Mouse (Mus musculus) mouse embryonic stem cell (cell line): ENCODE results near the gene Fam208a.

Source experiments
- in situ Hi-C, 2 experiments: fragments of 300-500 bp; cut with MboI; formaldehyde crosslinking; loops; 1 replicate in 1 of 2; 3 replicates in 1 of 2; pipeline ENCODE4 v1.14.3; 2019 to 2020; ENCODE audit warnings: low sequenced_read_pairs in 2 of 2, low pct_unique_long_range_greater_than_20kb in 1 of 2, mixed read lengths in 1 of 2; ENCODE audit not compliant: unreplicated experiment in 1 of 2

Fam208a gene

DNA sequence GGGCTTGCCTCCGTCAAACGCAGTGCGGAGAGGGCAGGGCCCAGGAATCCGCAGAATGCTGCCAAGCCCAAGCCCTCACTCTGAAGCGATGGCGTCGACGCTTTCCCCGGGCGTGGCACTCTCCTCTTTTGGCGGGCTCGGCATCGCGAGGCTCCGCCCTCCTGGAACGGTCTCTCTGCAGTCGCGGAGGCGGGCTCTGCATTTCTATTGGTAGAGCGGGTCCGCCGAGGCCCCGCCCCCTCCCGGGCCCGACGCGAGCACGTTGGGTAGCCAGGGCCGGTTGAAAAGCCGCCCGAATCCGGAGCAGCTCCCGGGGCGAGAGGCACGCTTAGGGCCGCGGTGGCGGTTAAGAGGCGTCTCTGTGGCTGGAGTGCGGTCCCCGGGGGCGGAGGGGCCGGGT is at the start of gene Fam208a:
Fam208a (plus strand) TSS at position 262 of the 400 bp plus-strand sequence.
- in situ Hi-C loops, result no loop called here

- in situ Hi-C loops, result no loop called here
These were observed 49.2 kb upstream of the Fam208a start for GRCm38 (mm10) chr14:27379404-27379803.

GRCm38 (mm10) chr14:27381459-27381858 is 47.2 kb upstream of the Fam208a start:
- in situ Hi-C loops, result no loop called here

- in situ Hi-C loops, result no loop called here
These were observed 45.3 kb upstream of the Fam208a start for GRCm38 (mm10) chr14:27383321-27383830.

DNA sequence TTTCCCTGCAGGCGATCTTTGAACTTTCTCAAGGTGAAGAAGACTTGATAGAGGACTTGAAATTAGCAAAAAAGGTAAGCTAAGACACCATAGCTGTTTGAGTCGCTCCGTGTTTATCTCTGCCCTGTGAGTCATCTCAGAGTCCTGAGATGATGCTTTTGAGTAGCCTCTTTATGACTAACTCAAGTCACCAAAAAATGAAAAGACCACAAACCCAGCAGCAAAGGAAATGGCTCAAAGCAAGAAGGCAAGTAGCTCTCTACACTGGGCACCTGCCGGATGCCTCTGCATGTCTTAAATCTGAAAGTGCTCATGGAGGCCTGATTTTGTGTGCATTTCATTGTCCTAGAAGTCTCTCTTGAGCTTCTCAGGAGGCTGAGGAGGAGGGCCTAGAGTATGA is 44.5 kb upstream of the Fam208a start:
- in situ Hi-C loops, result no loop called here

GRCm38 (mm10) chr14:27388616-27389015 is 40.0 kb upstream of the Fam208a start:
- in situ Hi-C loops, result no loop called here

- in situ Hi-C loops, result loop anchor here in 1 of 2 experiments (5.0 kb wide), 1 partner anchor 52 kb away; no protein-coding TSS in a partner anchor
These were observed 38.9 kb upstream of the Fam208a start for GRCm38 (mm10) chr14:27389722-27390121.

DNA sequence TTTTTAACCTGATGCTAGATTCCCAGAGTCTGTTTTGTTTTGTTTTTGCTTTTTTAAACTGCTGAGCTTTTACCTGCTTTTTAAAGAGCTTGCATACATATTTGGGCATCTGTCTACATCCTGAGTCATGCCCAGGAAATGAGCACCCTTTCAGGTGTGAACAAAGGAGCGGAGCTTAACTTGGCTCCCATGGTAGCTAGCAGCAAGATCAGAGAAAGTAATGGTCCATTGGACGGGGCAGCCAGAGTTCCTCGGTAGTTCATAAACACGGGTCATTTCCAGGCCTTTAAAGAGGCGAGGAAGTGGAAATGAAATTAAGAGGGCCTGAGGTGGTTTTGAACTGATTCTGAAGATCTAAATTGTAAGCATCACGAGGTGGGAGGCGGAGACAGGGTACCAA is 38.0 kb upstream of the Fam208a start:
- in situ Hi-C loops, result loop anchor here in 1 of 2 experiments (5.0 kb wide), 1 partner anchor 53 kb away; no protein-coding TSS in a partner anchor

DNA sequence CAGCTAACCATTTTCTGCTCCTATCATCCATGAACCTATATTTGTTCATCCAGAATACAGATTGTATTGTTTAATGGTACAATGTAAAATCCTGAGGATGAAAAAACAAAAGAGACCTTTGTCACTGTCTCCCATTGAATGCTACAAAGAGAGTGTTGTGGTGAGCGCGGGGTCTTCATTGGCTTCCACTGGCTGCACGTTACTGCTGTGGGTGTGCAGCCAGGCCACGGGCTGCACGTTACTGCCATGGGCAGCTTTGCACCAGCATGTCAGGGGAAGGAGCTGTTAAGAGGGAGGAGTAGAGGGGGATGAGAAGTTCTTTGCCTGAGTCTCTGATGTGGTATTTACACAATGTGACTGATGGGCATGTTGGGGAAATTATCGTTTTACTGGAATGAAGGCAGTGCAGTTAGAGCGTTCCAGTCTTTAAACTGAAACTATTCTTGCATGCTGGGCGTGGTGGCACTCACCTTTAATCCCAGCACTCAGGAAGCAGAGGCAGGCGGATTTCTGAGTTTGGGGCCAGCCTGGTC is 36.8 kb upstream of the Fam208a start:
- in situ Hi-C loops, result loop anchor here in 1 of 2 experiments (5.0 kb wide), 1 partner anchor 55 kb away; no protein-coding TSS in a partner anchor

DNA sequence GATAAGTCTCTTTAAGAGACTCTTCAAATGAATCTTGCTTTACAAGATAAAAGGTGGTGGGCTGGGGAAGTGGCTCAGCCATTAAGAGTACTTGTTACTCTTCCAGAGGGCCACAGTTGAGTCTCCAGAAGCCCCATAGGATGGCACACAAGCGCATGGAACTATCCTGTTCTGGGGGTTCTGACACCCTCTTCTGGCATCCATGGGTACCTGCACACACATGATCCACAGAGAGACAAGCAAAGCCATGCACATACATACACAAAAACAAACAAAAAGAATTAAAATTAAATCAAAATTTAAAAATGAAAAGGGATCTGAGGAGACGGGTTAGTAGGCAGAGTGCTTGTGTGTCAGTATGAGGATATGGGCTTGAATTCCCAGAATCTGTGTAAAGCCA is 36.0 kb upstream of the Fam208a start:
- in situ Hi-C loops, result loop anchor here in 1 of 2 experiments (5.0 kb wide), 1 partner anchor 55 kb away; no protein-coding TSS in a partner anchor

GRCm38 (mm10) chr14:27393806-27394205 is 34.8 kb upstream of the Fam208a start:
- in situ Hi-C loops, result loop anchor here in 1 of 2 experiments (5.0 kb wide), 1 partner anchor 57 kb away; no protein-coding TSS in a partner anchor

GRCm38 (mm10) chr14:27396424-27396823 is 32.2 kb upstream of the Fam208a start:
- in situ Hi-C loops, result no loop called here

DNA sequence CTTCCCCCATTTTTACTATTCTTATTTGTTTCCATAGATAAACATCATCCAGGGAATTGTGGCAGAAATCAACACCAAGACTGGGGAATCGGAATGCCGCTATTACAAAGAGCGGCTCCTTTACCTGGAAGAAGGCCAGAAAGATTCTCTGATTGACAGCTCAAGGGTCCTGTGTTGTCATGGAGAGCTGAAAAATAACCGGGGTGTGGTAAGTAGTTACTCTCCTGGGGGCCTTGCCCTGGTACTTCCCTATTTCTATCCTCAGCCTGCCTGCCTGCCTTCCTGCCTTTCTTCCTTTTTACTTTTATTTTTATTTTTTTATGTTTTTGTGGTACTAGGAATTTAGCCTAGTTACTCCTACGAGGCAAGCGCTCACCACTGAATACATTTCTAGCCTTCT is 31.1 kb upstream of the Fam208a start:
- in situ Hi-C loops, result no loop called here

DNA sequence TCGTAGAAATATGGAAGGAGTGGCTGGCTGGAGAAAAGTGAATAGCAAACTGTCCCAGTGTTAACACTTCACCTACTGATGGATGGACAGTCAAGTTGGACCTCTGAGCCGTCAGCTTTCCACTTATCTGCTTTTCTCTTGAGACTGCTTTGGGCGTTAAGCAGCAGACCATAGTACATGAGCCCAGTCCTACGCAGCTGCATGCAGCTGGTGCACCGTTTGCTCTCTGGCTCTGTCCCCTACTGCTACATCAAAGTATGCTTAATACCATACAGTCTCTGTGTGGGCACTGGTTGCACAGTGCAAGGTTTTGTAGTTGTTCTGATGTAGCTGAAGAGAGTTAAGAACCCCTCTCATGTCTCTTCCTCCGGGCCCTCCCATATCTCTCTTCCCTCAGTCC is 28.1 kb upstream of the Fam208a start:
- in situ Hi-C loops, result loop anchor here (5.0 to 10.0 kb wide), 2 partner anchors 48 to 206 kb away; no protein-coding TSS in a partner anchor

DNA sequence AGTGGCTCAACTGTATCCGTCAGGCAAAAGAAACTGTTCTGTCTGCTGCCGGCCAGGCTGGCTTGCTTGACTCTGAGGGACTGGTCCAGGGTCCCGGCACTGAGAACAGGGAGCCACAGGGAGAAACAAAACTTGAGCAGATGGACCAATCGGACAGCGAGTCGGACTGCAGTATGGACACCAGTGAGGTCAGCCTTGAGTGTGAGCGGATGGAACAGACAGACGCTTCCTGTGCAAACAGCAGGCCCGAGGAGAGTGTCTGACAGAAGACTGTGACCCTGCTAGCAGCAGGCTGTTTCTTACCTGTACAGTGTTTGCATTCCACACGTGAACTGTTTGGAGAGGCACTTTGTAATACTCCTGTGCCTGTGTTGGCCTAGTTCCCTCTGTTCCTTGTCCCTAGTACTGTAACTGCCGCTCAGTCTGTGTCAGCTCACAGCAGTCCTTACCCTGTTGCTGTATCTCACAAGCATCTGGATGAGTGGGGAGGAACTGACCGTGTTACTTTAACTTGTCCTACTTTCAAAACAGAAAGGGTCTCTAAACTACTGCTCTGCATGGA is 26.8 kb upstream of the Fam208a start:
- in situ Hi-C loops, result loop anchor here (5.0 to 10.0 kb wide), 2 partner anchors 49 to 207 kb away; no protein-coding TSS in a partner anchor

- in situ Hi-C loops, result loop anchor here (5.0 to 10.0 kb wide), 2 partner anchors 50 to 208 kb away; no protein-coding TSS in a partner anchor
These were observed 26.0 kb upstream of the Fam208a start for GRCm38 (mm10) chr14:27402332-27403250.

DNA sequence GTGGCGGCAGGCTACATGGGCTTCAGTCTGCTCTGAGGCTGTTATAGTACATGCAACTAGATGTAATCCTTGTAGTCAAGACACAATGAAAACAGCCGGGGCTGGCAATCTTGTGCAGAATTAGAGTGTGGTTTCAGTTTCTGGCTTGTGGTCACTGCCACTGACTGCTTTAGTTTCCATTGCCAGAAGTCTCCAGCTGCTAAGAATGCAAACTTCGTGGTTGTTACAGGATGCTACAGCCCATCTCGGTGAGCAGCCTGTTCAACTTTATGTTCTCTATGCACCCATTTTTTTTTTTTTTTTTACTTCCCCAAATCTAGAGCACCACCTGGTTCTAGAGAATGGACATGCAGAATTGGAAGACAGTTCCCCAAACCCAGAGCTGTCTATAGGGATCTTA is 23.2 kb upstream of the Fam208a start:
- in situ Hi-C loops, result loop anchor here (5.0 to 10.0 kb wide), 2 partner anchors 208 to 211 kb away; no protein-coding TSS in a partner anchor

DNA sequence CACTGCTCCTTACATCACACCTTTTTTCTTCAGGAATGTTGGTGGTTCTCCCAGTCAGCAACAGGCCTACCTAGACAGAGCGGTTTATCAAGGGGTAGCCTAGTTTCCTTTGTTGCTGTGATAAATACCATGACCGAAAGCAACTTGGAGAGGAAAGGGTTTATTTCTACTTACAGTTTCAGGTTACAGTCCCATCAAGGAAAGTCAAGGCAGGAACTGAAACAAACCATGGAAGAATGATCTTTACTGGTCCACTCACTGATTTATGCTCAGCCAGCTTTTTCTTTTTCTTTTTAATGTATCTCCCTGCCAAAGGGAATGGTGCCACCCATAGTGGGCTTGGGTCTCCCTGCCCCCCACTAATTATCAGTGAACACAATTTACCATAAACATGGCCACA is 22.7 kb upstream of the Fam208a start:
- in situ Hi-C loops, result loop anchor here (5.0 to 10.0 kb wide), 2 partner anchors 209 to 211 kb away; no protein-coding TSS in a partner anchor
